Mouse (Mus musculus) lung, embryonic 16.5 days (tissue): Measurements from ENCODE around the gene Arfrp1. TPM values are rescaled to one million over a fixed set of nuclear protein-coding genes. Genes with fewer than 3 reads are reported as not detected.

Experiments used
- ATAC-seq: fragments of 200-750 bp; cut with Nextera tagmentation; 2 replicates; pipeline ENCODE4 v1.8.0; 2017; ENCODE audit warnings: low read depth, mild to moderate bottlenecking, moderate library complexity
- H3K27ac ChIP-seq: fragments of 300-500 bp; sonication (generic); 2 replicates; pipeline ENCODE4 v1.5.1; 2014; ENCODE audit warnings: mild to moderate bottlenecking, control low read depth, low read length
- H3K27me3 ChIP-seq: fragments of 300-500 bp; sonication (generic); 2 replicates; pipeline ENCODE4 v1.6.1; 2014; ENCODE audit warnings: low read depth, low read length, mixed read lengths; ENCODE audit not compliant: control insufficient read depth, insufficient read depth
- H3K36me3 ChIP-seq: fragments of 300-500 bp; sonication (generic); 2 replicates; pipeline ENCODE4 v1.6.1; 2014; ENCODE audit warnings: low read length; ENCODE audit not compliant: control insufficient read depth, insufficient read depth
- H3K4me1 ChIP-seq: fragments of 300-500 bp; sonication (generic); replicated peaks from 2 replicates; pipeline ENCODE4 v1.6.1; 2014; ENCODE audit warnings: low read length, mixed read lengths; ENCODE audit not compliant: control insufficient read depth, insufficient read depth
- H3K4me2 ChIP-seq: fragments of 300-500 bp; sonication (generic); 2 replicates; pipeline ENCODE4 v1.6.1; 2014; ENCODE audit warnings: low read depth, low read length, control low read depth
- H3K4me3 ChIP-seq: fragments of 300-500 bp; sonication (generic); 2 replicates; pipeline ENCODE4 v1.5.1; 2014; ENCODE audit warnings: mild to moderate bottlenecking, low read length, control low read depth
- H3K9ac ChIP-seq: fragments of 300-500 bp; sonication (generic); 2 replicates; pipeline ENCODE4 v1.6.1; 2014; ENCODE audit warnings: low read length, control low read depth
- H3K9me3 ChIP-seq: fragments of 300-500 bp; sonication (generic); 2 replicates; pipeline ENCODE4 v1.6.1; 2016; ENCODE audit warnings: low read length; ENCODE audit not compliant: control insufficient read depth
- WGBS: fragments of 180-500 bp; shearing (Covaris S2); extraction: QIAGEN DNeasy Blood & Tissue Kit; methylation state at CpG from one replicate; pipeline ENCODE4 v1.1.7; 2014; 5-methylcytosine and 5-hydroxymethylcytosine counted together
- polyA plus RNA-seq: library from polyadenylated mRNA; unstranded; fragments of >200 nt; fragmentation: Nextera tagmentation; extraction: Ambion mirVana; gene quantifications from 2 replicates; pipeline ENCODE4 v1.2.1, GENCODE M21; 2015

Gene Arfrp1
- polyA plus RNA-seq, result 60.8 and 62.0 TPM in 2 replicates

- ATAC-seq, result peak; percentile 93
- WGBS, result under 1% methylated on average over 61 of the region's 71 CpGs
- peak within 1 kb of the TSS; percentile 77 for H3K4me3 ChIP-seq
- H3K9me3 ChIP-seq, result no peaks in the 10 kb centered on the region
- H3K9ac ChIP-seq, result peak within 1 kb of the TSS; percentile 96
- H3K27me3 ChIP-seq, result no peaks in the 10 kb centered on the region
- H3K27ac ChIP-seq, result peak within 1 kb of the TSS; percentile 89
- H3K36me3 ChIP-seq, result peaks cover 20% of the 10 kb centered on the region
- peak within 1 kb of the TSS; percentile 97 for H3K4me2 ChIP-seq
- peaks cover 25% of the 10 kb centered on the region for H3K4me1 ChIP-seq
These were observed at the start of gene Arfrp1, which contains the start of gene Zgpat for GRCm38 (mm10) chr2:181364860-181365596. Gene Arfrp1, minus strand, starts transcription at chr2:181365404. Gene Zgpat, plus strand, starts transcription at chr2:181364928.

- Histone ChIP-seq H3K4me3 (no peak overlapping the region), H3K9me3 (no peaks in the 10 kb centered on the region), H3K4me2 (no peak overlapping the region), H3K9ac (no peak overlapping the region), H3K36me3 (no peaks in the 10 kb centered on the region), H3K27me3 (no peaks in the 10 kb centered on the region), H3K27ac (no peak overlapping the region), H3K4me1 (no peaks in the 10 kb centered on the region)
- no peak for ATAC-seq
- WGBS, result 39% methylated on average over 2 of the region's 2 CpGs
These were observed 47.9 kb upstream of the Arfrp1 start for GRCm38 (mm10) chr2:181413141-181413540.

GRCm38 (mm10) chr2:181410760-181411473 is 45.7 kb upstream of the Arfrp1 start:
- H3K27ac ChIP-seq, result no peak overlapping the region
- WGBS, result 50% methylated on average over 4 of the region's 4 CpGs
- H3K27me3 ChIP-seq, result no peaks in the 10 kb centered on the region
- no peak overlapping the region for H3K9ac ChIP-seq
- H3K9me3 ChIP-seq, result no peaks in the 10 kb centered on the region
- H3K4me1 ChIP-seq, result no peaks in the 10 kb centered on the region
- no peak overlapping the region for H3K4me3 ChIP-seq
- peak; percentile 69 for ATAC-seq
- H3K4me2 ChIP-seq, result no peak overlapping the region
- no peaks in the 10 kb centered on the region for H3K36me3 ChIP-seq

GRCm38 (mm10) chr2:181409643-181410042 is 44.4 kb upstream of the Arfrp1 start:
- Histone ChIP-seq H3K4me2 (no peak overlapping the region), H3K36me3 (no peaks in the 10 kb centered on the region), H3K9me3 (no peaks in the 10 kb centered on the region), H3K27ac (no peak overlapping the region), H3K4me3 (no peak overlapping the region), H3K27me3 (no peaks in the 10 kb centered on the region), H3K9ac (no peak overlapping the region), H3K4me1 (no peaks in the 10 kb centered on the region)
- ATAC-seq, result no peak
- WGBS, result 76% methylated on average over 7 of the region's 7 CpGs

- Histone ChIP-seq H3K4me2 (no peak overlapping the region), H3K36me3 (no peaks in the 10 kb centered on the region), H3K9ac (no peak overlapping the region), H3K9me3 (no peaks in the 10 kb centered on the region), H3K27ac (no peak overlapping the region), H3K27me3 (no peaks in the 10 kb centered on the region), H3K4me1 (no peaks in the 10 kb centered on the region), H3K4me3 (no peak overlapping the region)
- 80% methylated on average over 3 of the region's 3 CpGs for WGBS
- no peak for ATAC-seq
These were observed 38.5 kb upstream of the Arfrp1 start for GRCm38 (mm10) chr2:181403722-181404121.

GRCm38 (mm10) chr2:181401497-181401896 is 36.3 kb upstream of the Arfrp1 start:
- H3K27ac ChIP-seq, result no peak overlapping the region
- no peaks in the 10 kb centered on the region for H3K36me3 ChIP-seq
- no peaks in the 10 kb centered on the region for H3K9me3 ChIP-seq
- H3K4me3 ChIP-seq, result no peak overlapping the region
- ATAC-seq, result no peak
- H3K27me3 ChIP-seq, result no peaks in the 10 kb centered on the region
- no peak overlapping the region for H3K9ac ChIP-seq
- no peak overlapping the region for H3K4me2 ChIP-seq
- 10% methylated on average over 1 of the region's 1 CpGs for WGBS
- peaks cover 5% of the 10 kb centered on the region for H3K4me1 ChIP-seq

GRCm38 (mm10) chr2:181397207-181397761 is 32.1 kb upstream of the Arfrp1 start:
- Histone ChIP-seq H3K27me3 (no peaks in the 10 kb centered on the region), H3K9me3 (no peaks in the 10 kb centered on the region), H3K4me3 (no peak overlapping the region), H3K4me2 (no peak overlapping the region), H3K4me1 (peaks cover 5% of the 10 kb centered on the region), H3K9ac (no peak overlapping the region; the same call in 1 of the 2 replicates), H3K36me3 (no peaks in the 10 kb centered on the region), H3K27ac (no peak overlapping the region)
- peak; percentile 51 for ATAC-seq
- WGBS, result 63% methylated on average over 5 of the region's 5 CpGs

- no peak overlapping the region for H3K4me3 ChIP-seq
- H3K4me1 ChIP-seq, result peaks cover 5% of the 10 kb centered on the region
- 96% methylated on average over 3 of the region's 3 CpGs for whole genome bisulfite sequencing
- no peak overlapping the region for H3K4me2 ChIP-seq
- H3K9me3 ChIP-seq, result no peaks in the 10 kb centered on the region
- no peak overlapping the region for H3K27ac ChIP-seq
- H3K36me3 ChIP-seq, result no peaks in the 10 kb centered on the region
- H3K9ac ChIP-seq, result no peak overlapping the region
- ATAC-seq, result no peak
- no peaks in the 10 kb centered on the region for H3K27me3 ChIP-seq
These were observed 28.9 kb upstream of the Arfrp1 start for GRCm38 (mm10) chr2:181394086-181394485.

- no peaks in the 10 kb centered on the region for H3K27me3 ChIP-seq
- H3K4me1 ChIP-seq, result peaks cover 4% of the 10 kb centered on the region
- no peaks in the 10 kb centered on the region for H3K36me3 ChIP-seq
- peak; percentile 82 for ATAC-seq
- H3K27ac ChIP-seq, result no peak overlapping the region
- H3K9ac ChIP-seq, result no peak overlapping the region
- 22% methylated on average over 4 of the region's 4 CpGs for WGBS
- H3K4me3 ChIP-seq, result no peak overlapping the region
- H3K4me2 ChIP-seq, result no peak overlapping the region
- no peaks in the 10 kb centered on the region for H3K9me3 ChIP-seq
These were observed 27.5 kb upstream of the Arfrp1 start for GRCm38 (mm10) chr2:181392600-181393213.
